Mouse (Mus musculus) left cerebral cortex, adult 2 months (tissue): ENCODE measurements around the gene R3hdml. TPM values are rescaled to one million over a fixed set of nuclear protein-coding genes. Genes with fewer than 3 reads are reported as not detected.
A peak's percentile ranks its signal among the peaks of the same experiment; 100 is the strongest.

Experiments used
- DNase-seq, 2 experiments: peaks; one replicate each; pipeline ENCODE4 v3.0.0; 2021 to 2022; ENCODE audit warnings: low spot score in 2 of 2, mixed read lengths in 1 of 2; ENCODE audit errors: extremely low spot score in 1 of 2
- H3K27ac ChIP-seq: fragments of 200-600 bp; 2 replicates; pipeline ENCODE4 v1.8.1; 2022
- H3K4me3 ChIP-seq: fragments of 200-600 bp; 2 replicates; pipeline ENCODE4 v1.8.1; 2022
- CTCF ChIP-seq: fragments of 200-600 bp; IDR thresholded peaks from 2 replicates; pipeline ENCODE4 v1.8.1; 2022; ENCODE audit warnings: antibody characterized with exemption, mild to moderate bottlenecking, moderate library complexity
- intact Hi-C: fragments of 180-260 bp; cut with DNase I; formaldehyde crosslinking; loops from one replicate; pipeline ENCODE4 v1.15.1; 2025
- total RNA-seq, 2 experiments: library from RNA; stranded (reverse); gene quantifications; 2 replicates each; pipeline ENCODE4 v1.2.3; 2021

Gene R3hdml
- total RNA-seq, 2 experiments from 2014 or later = not detected

- intact Hi-C loops = no loop called here
- Histone ChIP-seq H3K27ac (no peak overlapping the region), H3K4me3 (no peak overlapping the region)
- TF ChIP-seq CTCF = no peak
- no peak for DNase-seq
Observed at GRCm38 (mm10) chr2:163525761-163526243, 33.7 kb downstream of the R3hdml start.

- intact Hi-C loops = no loop called here
- no peak for TF ChIP-seq CTCF
- Histone ChIP-seq H3K27ac (no peak overlapping the region), H3K4me3 (no peak overlapping the region)
- DNase-seq = no peak
Observed at GRCm38 (mm10) chr2:163527497-163527896, 35.4 kb downstream of the R3hdml start.

DNA sequence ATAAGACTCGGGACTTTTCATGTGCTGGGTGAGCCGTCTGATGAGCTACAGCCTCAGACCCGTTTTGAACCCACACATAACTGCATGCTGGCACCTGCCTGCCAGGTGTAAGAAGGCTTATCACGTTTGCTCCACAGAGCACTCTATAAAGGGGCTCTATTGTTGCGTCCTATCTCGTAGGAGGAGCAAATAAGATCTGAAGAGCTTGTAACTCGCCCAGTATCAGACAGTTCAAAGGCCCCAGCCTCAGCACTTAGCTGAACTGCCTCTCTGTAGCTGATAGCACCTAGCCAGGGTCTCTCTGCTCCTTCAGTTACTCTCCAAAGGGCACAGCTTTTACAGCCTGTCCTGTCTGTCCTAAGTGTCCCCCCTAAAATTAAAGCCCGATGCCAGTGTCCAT is 38.3 kb downstream of the R3hdml start:
- Histone ChIP-seq H3K4me3 (no peak overlapping the region), H3K27ac (no peak overlapping the region)
- DNase-seq = no peak
- TF ChIP-seq CTCF = no peak
- intact Hi-C loops = loop anchor here (10.0 kb wide), 2 partner anchors 254 to 294 kb away; partner anchors contain the start of gene Ccn5

GRCm38 (mm10) chr2:163531917-163532316 is 39.8 kb downstream of the R3hdml start:
- no peak overlapping the region for H3K27ac ChIP-seq
- DNase-seq = peak; percentile 72 to 83
- peak; percentile 98 for TF ChIP-seq CTCF
- H3K4me3 ChIP-seq = no peak overlapping the region
- intact Hi-C loops = loop anchor here (1.0 to 10.0 kb wide), 3 partner anchors 67 to 293 kb away; partner anchors contain the start of gene Ccn5

GRCm38 (mm10) chr2:163533226-163533625 is 41.1 kb downstream of the R3hdml start:
- DNase-seq = no peak
- TF ChIP-seq CTCF = no peak

DNA sequence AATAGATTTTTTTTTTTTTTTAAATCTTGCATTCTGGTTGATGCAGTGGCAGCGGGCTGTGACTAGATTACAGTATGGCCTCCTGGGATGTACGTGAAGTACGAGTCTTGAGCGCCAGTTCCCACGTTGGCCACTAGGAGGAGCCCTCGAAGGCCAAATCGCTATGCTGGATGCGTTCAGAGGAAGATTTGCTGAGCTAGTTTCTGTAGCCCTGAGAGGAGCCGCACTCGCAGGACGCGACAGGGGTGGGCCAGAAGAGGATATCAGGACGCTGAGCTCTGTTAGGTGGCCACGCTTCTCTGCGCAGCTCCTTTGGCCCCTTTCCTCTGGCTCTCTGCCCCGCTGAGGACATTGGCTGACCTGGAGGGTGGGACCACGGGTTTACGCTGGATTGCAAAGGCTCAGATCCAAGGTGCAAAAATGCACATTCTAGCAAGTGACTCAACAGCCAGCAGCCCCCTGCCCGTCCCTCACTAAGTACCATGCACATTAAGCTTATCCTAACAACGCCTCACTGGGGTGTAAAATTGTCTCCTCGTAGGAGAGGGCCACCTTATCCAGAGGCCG is 42.9 kb downstream of the R3hdml start:
- intact Hi-C loops = loop anchor here (1.0 to 10.0 kb wide), 3 partner anchors 184 to 290 kb away; partner anchors contain the start of gene Ccn5
- peak overlapping the region; percentile 39 for H3K4me3 ChIP-seq
- no peak overlapping the region for H3K27ac ChIP-seq
- peak; percentile 86 to 94 for DNase-seq
- peak; percentile 97 for TF ChIP-seq CTCF

More at GRCm38 (mm10) chr2:163533226-163533625, 41.1 kb downstream of the R3hdml start:
- no peak overlapping the region for H3K4me3 ChIP-seq
- intact Hi-C loops = loop anchor here (10.0 kb wide), 2 partner anchors 252 to 292 kb away; partner anchors contain the start of gene Ccn5
- no peak overlapping the region for H3K27ac ChIP-seq

DNA sequence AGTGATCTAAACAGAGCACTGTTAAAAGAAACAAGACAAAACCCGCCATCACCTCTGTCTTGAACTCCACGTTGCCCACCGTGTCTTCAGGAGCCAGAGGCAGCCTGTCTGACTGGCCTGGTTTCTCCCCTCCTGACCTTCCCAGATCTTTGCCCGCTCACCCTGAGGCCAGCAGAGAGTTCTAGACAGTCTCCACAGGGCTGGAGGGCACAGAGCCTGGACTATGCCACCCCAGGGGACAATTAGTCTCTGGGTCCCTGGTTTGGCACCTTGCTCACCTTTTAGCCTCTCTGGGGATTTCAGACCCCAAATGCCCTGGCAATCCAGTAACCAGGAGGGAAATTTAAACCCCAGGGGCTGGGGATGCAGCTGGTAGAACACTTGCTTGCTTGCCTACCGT is 45.3 kb downstream of the R3hdml start:
- no peak overlapping the region for H3K4me3 ChIP-seq
- no peak overlapping the region for H3K27ac ChIP-seq
- DNase-seq = no peak
- TF ChIP-seq CTCF = no peak
- intact Hi-C loops = loop anchor here (10.0 kb wide), 2 partner anchors 247 to 287 kb away; partner anchors contain the start of gene Ccn5

- TF ChIP-seq CTCF = no peak
- H3K27ac ChIP-seq = no peak overlapping the region
- H3K4me3 ChIP-seq = no peak overlapping the region
- peak in 1 of 2 experiments; percentile 15 for DNase-seq
- intact Hi-C loops = loop anchor here (10.0 kb wide), 2 partner anchors 246 to 286 kb away; partner anchors contain the start of gene Ccn5
Observed at GRCm38 (mm10) chr2:163538410-163538809, 46.3 kb downstream of the R3hdml start.

DNA sequence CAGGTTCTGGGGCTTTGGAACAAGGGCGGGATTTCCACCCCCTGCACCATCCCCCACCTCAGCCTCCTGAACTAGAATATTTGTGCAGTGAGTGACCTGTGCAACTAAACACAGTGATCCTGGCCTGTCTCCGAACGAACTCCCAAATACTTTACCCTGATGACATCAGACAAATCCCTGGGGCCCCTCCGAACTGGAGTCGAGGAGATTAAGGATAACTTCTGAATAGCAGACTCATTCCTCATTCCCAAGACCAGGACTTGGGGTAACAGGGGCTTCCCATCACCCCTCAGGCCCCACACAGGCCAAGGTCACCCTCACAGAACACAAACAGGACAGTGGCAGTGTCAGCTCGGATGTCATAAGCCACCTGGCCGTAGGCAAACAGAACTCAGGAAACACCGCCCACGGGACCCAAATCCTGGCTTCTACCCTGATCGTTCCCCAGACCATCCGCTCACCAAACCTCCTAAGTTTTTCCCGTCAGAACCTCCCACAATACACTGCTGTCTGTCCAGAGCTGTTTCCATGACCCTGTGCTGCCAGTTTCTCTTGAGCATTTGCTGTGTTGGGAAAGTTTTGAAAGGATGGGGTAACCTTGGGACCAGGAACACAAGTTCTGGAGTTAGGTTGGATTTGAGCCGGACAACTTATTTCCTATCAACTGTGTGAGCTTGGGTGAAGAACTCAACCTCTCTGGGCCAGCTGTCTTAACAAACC is 47.4 kb downstream of the R3hdml start:
- no peak overlapping the region for H3K4me3 ChIP-seq
- intact Hi-C loops = loop anchor here (10.0 kb wide), 2 partner anchors 245 to 285 kb away; partner anchors contain the start of gene Ccn5
- TF ChIP-seq CTCF = no peak

GRCm38 (mm10) chr2:163540231-163541117 is 48.4 kb downstream of the R3hdml start:
- intact Hi-C loops = no loop called here
- no peak overlapping the region for H3K4me3 ChIP-seq
- DNase-seq = no peak
- no peak for TF ChIP-seq CTCF
- H3K27ac ChIP-seq = no peak overlapping the region

More for the DNA sequence above, 47.4 kb downstream of the R3hdml start:
- no peak overlapping the region for H3K27ac ChIP-seq
- DNase-seq = no peak

DNA sequence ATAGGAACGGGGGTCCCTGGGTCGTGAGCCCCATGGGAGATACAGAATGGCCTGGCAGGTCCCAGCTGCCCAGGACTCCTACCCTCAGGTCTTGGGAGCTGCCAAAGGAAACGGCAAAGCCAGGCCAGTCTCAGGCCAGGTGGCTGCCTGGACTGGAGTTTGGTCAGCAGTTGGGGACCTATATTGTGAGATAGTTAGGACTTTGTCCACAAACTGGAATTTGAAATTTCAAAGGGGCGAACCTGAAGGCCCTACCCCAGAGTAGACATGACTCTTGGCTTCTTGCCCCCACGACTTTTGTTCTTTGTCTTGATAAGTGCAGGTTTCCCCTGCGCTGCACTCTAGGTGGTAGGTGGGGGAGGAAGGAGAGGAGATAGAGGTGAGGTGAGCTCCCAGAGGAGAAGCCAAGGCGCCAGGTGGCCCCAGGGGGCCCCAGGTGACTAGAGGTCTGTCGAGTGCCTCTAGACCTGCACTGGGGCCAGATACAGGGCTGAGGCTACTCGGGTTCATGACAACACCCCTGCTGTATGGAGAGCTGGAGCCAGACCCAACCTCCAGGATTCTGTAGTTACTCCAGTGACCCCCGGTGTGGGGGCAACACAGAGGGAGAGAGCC is 49.6 kb downstream of the R3hdml start:
- Histone ChIP-seq H3K27ac (no peak overlapping the region), H3K4me3 (no peak overlapping the region)
- intact Hi-C loops = no loop called here
- no peak for DNase-seq
- TF ChIP-seq CTCF = no peak
